Mouse (Mus musculus) spleen, postnatal 10 days (tissue): ENCODE measurements around the gene Pofut2.

Experiments used
- DNase-seq, 2 experiments: peaks; one replicate each; pipeline ENCODE4 v3.0.0; 2021 to 2022; ENCODE audit warnings: low spot score in 2 of 2

The Pofut2 gene

DNA sequence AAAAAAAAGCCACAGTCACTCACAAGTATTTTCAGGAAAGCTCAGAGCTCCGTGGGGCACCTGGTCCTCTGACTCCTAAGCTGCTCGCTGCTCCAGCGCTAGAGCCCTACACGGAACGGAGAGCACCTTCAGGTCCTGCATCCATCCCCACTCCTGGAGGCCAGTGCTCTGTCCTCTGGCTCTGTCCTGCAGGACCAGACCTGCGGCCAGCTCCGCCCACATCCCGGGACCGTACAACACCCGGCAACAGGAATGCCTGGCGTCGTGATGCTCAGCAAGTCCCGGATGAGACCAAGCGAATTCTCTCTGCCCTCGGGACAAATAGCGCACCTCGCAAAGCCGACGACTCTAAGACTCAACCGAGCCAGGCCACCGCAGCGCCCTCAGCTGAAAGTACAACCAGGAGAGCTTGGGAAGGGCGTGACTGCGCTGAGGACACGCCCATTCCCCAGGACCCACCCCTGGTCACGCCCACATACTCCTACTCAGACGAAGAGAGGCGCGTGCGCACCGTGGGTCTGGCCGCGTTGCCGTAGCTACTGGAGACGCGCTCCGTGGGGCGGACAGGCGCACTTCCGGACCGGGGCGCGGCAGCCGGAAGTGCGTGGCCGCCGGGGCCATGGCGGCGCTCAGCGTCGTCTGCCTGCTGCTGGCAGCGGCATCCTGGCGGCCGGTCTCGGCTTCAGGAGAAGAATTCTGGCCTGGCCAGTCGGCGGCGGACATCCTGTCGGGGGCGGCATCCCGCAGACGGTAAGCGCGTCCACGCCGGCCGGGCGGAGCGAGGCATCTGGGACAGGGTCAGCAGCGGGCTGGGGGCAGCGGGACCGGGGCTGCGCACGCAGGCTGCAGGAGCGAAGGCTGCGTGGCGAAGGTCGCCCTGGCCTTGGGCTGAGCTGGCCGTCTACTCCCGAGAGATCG is at the start of gene Pofut2:
Pofut2 (plus strand) TSS at position 515 of the 918 bp plus-strand sequence.
- DNase-seq: peak; percentile 86 to 98

DNA sequence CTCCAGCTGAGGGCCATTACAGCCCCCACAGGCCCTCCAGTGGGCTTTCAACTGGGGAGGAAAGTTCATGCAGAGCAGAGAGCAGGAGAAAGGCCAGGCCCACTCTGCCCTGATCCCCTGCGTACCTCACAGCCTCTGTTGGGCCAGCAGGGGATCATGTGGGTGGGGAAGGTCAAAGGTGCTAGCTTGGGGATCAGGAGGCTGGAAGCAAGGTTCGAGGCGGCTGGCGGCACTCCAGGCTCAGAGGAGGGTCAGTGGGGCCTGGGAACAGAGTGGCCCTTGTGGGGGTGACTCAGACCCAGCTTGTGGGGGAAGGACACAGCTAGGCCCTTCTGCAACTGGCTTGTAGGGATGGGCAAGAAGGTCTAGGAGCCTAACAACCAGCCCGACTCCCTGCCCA is 49.8 kb upstream of the Pofut2 start:
- no peak for DNase-seq

DNA sequence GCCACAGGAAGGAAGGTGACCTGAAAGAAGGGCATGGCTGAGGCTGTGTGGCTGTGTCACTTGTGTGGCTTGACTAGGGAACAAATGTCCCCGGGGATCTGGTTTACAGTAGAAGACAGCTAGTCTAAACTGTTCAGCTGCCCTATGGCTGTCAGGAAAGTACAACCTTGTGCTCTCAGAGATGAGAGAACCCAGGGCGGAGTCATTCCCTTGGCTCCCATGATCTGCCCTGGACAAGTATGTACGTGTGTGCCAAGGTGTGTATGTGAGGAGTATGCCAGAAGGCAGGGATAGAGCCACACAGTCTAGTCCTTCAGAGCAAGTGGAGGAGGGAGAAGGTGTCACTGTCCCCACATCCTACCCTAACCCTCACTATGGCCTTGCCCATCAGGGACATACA is 48.4 kb upstream of the Pofut2 start:
- DNase-seq: no peak

DNA sequence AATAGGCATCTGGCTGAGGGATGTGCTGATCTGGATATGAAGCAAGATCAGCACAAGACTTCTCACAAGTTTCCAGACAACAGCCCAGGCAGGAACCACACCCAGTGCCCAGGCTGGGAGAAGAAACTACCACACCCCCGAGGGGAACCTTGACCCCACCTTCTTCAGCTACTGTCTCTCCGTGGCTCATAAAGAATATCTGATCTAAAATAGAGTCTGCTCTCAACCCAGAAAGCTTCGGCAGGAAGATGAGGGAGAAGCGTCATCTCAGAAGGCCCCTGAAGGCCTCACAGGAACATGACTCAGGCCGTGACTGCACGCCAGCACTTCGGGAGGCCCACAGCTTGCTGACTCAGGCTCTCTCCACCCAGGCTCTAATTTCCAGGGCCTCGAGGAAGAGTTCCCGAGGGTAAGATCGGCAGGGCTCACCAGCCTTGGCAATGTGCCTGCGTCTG is 47.9 kb upstream of the Pofut2 start:
- peak in 1 of 2 experiments; percentile 41 for DNase-seq

DNA sequence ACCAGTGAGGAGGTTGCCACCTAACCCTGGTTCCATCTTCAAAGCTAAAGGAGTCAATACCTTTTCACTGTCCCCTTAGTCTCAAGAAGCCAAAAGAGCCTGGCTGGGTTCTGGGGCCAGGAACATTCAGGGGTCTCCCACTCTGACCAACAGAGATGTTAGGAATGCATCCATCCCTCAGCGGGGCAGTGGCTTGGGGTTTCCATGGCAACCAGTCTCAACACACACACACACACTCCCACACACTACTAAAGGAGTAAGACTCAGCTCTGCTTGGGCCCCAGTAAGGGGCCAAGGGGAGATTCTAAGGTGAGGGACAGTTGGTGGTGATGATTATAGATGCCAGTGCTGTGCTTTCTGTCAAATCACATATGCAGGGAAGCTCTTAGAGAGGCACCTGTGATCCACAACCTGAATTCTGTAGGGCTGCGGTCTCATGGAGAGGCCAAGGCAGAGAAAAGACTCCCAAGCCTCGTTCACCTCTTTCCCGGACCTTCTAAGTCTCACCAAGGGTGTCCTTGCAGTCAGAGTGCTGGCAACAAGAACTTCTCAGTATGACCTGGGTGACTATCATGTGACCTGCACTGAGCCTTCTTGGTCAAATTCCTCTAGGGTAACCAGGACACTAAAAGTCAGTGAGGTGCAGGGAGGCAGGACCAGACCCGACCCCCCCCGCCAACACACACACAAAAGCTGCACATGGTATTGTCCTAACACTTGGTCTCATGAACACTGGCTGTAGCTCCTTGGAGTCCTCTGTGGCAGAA is 46.5 kb upstream of the Pofut2 start:
- no peak for DNase-seq

DNA sequence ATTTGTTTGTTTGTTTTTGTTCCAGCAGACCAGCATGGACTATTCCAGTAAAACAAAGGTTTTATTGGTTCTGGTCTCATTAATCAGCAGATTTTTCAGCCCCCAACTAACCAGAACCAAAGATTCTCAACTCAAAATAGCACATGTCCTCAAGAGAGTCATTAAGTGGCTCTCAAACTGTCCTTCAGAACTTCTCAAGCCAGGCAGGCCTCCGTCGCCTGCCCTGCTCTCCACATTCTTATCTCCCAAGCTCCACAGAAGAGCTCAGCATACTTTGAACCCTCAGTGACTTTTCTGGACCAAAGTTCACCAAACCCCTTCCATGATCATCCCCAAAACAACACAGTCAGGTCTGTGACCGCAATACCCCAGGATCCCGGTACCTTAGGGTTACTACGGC is 45.5 kb upstream of the Pofut2 start:
- DNase-seq: no peak

DNA sequence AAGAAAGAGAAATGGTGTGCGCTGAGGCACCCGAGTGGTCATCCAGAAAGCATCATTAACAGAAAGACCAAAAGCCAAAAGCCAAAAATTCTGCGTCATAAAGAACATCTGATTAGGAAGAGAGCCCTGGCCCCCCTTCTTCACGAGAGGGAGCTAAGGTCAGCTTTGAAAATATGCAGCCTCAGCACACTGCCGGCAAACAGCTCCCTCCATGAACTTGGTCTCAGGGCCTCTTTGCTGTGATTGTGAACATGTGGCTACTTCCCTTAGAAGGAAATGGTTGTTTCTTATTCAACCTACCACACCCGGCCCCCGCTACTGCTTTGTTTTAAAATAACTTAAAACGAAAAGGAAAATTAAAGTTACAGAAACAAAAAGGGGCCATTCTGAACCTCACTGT is 44.4 kb upstream of the Pofut2 start:
- no peak for DNase-seq

DNA sequence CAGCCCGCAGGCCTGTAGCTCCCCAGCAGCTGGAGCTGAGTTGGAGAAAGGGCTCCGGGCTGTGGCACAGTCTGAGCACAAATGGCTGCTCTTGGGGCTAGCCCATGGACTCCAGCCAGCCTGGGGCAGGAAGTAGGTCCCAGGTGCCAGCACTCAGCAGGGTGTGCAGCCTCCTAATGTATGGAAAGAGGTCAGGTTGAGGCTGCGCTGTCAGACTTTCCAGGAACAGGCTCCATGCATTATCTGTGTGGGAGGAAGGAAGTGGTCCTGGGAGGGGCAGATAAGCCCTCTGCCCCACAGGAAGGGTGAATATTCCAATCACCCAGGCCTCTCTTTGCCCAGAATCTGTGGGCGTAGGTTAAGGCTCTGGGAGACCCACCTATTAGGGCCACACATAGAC is 43.4 kb upstream of the Pofut2 start:
- no peak for DNase-seq

DNA sequence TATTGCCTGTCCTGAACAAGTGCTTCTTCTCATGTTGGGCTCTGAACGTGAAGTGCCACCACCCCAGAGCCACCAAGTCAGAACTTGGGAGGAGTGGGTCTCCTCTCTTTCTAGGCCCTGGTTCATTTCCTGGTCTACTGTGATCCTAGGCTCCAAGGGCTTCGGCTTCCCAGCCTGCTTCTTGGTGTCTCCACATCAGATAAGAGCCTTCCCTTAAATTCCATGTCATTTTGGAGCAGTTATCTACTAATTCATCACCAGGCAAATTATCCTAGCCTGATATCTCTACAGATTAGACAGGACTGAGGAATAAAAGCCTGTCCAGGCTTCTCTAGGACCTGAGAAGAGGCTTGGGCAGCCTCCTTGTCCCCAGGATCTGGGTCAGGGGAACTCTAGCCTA is 42.7 kb upstream of the Pofut2 start:
- DNase-seq: no peak

DNA sequence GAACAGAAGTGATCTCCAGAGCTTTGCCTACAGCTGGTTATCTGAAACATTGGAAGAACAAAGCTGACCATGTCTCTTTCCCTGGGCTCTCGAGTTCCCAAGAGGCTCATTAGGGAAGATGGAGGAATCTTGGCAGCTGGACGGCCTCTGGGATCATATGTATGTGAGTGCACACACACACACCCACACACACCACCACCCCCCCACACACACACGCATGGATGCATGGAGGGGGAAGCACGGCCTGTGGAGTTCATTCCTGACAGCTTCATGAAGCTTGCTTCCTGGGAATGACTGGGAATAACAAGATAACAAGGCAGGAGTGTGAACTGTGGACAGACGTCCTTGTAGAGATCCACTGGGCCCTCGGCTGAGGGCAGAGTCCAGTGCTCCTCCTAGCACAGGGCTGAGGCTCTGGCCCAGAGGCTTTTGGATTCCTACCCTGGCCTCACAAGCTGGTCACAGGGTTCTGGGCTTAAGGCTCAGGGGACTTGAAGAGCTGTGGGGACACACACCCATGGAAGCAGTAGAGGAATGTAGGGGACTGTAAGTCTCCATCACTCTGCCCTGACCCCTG is 41.8 kb upstream of the Pofut2 start:
- DNase-seq: no peak

DNA sequence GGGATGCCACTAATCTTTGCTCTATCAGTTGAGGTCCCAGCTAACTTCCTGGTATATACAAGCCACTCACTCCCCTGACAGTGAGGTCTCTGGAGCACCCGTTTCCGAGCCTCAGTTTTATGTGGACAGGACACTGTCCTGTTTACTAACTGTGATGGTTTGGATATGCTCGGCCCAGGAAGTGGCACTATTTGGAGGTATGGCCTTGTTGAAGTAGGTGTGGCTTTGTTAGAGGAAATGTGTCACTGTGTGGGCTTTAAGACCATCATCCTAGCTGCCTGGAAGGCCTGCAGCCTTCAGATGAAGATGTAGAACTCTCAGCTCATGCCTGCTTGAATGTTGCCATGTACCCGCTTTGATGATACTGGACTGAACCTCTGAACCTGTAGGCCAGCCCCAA is 41.0 kb upstream of the Pofut2 start:
- DNase-seq: no peak

DNA sequence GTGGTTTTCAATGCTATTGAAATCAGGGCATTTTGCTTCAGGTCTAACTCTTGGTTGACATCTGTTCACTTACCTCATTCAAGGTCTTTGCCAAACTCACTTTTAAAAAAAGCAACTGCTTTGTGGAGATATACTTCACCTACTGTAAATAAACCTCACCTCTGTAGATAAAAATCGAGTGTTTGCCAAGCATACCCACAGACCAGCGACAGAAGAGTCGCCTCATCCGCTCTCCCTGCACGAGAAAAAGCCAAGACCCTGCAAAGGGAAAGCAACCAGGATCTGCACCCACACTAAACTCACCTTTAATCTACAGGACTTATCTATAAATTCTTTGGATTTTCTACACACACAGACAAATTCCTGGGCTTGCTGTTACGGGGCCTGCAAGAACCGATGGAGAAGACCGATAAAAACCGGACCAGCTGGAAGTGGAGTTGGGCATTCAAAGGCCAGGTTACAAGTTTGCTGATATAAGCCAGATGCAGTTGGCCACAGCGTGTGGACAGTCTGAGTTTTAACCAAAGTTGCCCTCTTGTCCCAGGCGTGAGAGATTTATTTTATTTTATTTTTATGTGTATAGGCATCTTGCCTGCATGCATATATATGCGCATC is 39.5 kb upstream of the Pofut2 start:
- DNase-seq: no peak

DNA sequence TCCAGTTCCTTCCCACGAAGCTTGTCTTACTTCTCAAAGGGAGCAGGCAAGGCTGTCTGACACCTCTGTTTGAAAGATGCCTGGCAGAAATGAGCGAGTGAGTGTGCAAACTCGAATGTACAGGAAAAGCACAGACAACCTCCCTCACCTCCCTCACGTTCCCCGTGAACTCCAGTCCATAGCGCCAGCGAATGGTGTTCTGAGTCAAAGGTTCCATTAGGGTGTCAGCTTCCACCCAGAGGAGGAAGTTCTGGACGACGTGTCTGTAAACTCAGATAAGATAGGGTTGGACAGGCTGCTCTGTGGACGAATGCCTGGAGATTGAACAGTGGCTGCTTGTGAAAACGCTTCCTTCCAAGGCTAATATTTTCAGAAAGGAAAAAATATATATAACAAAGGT is 37.9 kb upstream of the Pofut2 start:
- DNase-seq: peak; percentile 61 to 68

DNA sequence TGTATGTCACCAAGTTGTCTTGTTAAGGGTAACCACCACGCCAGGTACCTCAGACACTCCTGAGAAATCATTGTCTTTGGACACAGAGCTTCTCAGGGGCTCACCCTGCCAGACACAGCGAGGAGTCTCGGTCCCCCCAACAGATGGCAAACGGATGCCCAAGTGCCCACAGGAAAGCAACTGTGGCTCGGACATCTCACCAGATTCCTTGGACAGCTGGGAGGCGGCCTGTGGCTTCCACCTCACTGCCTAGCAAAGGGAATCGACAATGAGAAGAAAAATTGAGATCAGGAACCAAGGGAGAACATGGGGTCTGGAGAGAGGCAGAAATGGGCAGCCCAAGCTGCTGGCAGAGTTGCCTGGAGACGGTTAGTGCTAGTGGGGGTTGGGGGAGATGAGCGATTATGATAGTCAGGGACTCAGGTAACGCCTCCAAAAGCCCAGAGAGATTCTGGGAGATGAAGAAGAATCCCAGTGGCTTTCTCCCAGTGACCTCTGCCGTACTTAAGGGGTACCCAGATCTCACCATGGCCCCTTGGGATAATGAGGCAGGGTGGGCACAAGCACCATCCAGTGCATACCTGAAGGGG is 36.0 kb upstream of the Pofut2 start:
- no peak for DNase-seq

DNA sequence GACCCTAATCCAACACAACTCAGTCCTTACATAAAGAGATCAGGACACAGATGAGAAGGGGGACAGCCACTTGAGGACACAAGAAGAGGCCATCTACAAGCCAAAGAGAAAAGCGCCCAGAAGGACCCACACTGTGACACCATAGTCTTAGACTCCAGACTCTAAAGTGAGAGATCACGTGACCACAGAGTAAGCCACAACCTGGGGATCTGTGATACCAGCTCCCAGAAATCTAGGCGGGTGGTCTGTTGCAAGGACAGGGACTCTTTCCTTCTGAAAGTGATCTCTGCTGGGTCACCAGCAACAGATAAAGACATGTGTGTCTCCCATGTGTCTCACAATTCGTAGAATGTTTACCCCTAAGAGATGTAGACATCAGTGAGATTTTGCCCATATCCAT is 34.6 kb upstream of the Pofut2 start:
- DNase-seq: no peak

DNA sequence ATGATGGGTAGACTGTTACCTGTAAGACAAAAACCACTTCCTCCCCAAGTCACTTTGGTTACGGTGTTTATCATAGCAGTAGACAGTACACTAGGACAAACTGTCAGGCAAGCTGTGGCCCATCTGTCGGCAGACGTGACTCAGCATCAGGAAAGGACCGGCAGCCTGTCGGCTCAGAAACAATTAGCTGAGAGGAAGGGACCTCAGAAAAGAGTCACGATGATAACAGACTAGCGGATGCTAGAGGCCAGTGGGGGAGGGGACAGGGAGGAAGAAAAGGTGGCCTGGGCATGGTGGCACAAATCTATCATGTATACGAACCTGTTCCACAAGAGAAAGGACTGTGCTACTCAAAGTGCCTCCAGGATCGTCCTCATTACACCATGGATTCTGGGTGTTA is 33.6 kb upstream of the Pofut2 start:
- DNase-seq: peak in 1 of 2 experiments; percentile 59

DNA sequence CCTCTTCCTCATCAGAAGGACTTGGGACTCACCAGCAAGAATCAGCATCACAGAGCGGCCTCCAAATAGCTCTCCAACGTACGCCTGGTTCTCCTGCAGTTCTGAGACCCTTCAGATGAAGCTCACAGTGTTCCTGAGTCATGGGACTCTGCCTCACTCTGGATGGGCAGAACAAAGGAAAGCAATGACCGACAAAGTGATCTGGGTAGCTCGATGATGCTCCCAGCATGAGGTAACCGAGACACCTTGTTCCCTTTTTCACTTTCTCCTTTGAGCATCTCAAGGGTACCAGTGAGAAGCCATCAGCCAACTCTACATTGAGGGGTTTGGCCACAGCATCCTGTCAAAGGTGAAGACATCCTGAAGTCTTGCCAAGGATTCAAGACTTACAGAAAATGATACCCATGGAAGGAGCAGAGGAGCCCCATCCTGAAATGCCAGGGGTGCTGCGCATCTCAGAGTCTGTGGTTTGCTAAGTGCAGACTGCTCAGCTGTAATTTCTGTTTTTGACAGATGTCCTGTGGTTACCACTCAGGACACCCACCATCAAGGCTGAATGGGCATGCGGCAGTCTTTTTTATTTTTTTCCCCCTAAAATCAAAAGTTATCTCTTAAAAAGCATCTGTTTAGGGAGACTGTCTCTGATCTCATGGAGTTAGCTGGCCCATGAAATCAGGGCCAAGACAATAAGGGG is 32.9 kb upstream of the Pofut2 start:
- DNase-seq: no peak

DNA sequence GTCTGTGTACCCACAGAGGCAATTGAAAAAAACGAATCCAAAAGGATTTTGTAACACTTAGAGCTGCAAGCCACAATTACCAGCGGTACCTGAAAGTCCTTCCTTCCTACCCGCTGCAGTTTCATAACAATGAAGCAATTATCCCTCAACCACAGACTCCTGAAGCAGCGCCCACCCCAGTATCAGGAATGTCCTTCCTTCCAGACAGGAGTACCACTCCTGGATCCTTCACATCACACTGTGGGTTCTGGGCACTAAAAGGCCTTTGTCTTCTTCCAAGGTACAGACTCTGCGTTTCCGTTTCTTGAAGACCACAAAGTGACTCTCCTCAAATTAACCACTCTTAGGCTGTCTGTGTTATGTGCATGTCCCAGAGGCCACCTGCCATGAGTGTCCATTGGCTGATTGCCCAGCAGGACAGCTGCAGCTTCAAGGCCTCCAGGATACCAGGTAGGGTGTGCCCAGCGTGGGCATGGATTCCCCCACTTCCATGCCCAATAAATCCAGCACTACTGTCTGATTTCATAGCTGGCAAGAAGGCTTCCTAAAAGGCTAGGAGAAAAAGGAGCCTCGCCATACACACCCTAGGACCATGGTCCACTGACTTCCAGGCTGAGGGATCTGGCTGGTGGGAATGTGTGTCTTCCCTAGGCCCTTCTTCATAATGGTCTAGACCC is 32.2 kb upstream of the Pofut2 start:
- DNase-seq: no peak

DNA sequence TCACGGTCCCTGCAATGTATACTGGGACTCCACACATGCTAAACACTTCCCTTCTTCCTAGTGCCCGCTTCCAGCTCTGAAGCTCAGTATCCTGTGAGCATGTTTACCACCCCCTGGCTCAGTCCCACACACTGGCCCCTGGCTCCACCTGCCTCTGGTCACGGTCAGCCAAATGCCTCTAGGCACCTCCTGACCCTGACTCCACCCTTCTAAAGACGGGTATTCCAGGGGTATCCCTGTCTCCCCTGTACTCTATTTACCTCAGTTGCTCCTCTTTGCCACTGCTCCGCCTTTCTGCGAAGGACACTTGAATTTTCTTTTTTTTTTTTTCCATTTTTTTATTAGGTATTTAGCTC is 31.7 kb upstream of the Pofut2 start:
- DNase-seq: no peak
